Mouse (Mus musculus): ENCODE results near the gene Pitpnc1.

Gene Pitpnc1

DNA sequence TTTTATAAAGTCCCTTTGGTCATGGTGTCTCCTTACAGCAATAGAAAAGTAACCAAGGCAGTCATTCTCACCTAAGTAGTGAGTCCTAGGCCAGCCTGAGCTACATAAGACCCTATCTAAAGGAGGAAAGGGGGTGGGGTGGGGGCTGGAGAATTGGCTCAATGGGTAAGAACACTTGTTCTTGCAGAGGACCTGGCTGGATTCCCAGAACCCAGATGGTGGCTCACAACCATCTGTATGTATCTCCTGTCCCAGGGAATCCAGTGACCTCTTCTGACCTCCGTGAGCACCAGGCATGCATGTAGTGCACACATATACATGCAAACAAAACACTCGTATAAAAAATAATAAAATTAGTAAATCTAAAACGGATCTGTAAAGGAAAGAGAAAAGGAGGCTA lies 24.8 kb downstream of the Pitpnc1 start:
- in situ Hi-C loops (cut with MboI; ENCODE audit: low sequenced_read_pairs), result no loop called here

- in situ Hi-C loops (cut with MboI; ENCODE audit: low sequenced_read_pairs), result no loop called here
These were observed 27.1 kb downstream of the Pitpnc1 start for GRCm38 (mm10) chr11:107443121-107444095.

DNA sequence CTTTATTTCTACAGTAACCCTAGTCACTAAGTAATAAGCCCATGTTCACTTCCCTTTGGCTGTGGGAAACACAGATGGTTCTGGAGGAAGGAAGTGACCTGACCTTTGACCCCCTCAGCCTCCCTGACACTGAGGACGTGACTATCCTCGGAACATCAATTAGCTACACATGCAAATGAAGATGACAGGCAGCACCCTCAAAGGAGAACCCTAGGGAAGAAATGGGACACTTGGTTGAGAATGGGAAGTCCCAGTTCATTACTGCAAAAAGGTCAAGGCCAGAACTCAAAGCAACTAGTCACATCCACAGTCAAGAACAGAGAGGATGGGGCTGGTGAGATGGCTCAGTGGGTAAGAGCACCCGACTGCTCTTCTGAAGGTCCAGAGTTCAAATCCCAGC lies 29.4 kb downstream of the Pitpnc1 start:
- in situ Hi-C loops (cut with MboI; ENCODE audit: low sequenced_read_pairs), result no loop called here

DNA sequence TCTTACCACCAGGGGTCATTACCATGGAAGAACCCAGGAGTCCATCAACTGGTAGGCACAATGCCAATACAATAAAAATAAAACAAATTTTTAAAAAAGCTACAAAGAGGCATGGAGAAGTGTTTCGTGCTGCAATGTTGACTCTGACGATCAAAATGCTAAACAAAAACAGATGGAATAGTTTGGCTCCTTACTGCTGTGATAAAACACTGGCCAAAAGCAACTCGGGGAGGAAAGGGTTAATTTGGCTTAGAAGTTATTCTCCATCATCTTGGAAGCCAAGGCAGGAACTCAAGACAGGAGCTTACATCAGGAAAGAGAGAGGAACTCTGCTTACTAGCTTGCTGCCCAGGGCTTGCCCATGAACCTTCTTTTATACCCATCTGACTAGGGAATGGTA lies 32.4 kb downstream of the Pitpnc1 start:
- in situ Hi-C loops (cut with MboI; ENCODE audit: low sequenced_read_pairs), result no loop called here

DNA sequence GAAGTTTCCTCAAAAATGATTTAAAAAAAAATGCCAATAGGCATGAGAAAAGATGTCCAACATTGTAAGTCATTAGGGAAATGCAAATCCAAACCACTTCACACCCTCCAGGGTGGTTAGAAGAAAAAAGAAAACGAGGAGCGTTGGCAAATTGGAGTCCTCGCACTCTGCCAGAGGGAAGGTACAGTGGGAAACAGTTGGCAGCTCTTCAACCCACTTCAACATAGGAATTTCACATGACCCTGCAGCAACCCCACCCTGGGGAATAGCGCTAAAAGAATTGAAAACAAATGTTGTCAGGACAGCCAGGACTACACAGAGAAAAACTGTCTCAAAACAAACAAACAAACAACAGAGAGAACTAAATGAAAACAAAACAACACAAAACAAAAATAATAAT lies 32.8 kb downstream of the Pitpnc1 start:
- in situ Hi-C loops (cut with MboI; ENCODE audit: low sequenced_read_pairs), result no loop called here

GRCm38 (mm10) chr11:107435776-107436449 lies 34.6 kb downstream of the Pitpnc1 start:
- in situ Hi-C loops (cut with MboI; ENCODE audit: low sequenced_read_pairs), result no loop called here

- in situ Hi-C loops (cut with MboI; ENCODE audit: low sequenced_read_pairs), result no loop called here
These were observed 39.1 kb downstream of the Pitpnc1 start for GRCm38 (mm10) chr11:107431197-107431965.

DNA sequence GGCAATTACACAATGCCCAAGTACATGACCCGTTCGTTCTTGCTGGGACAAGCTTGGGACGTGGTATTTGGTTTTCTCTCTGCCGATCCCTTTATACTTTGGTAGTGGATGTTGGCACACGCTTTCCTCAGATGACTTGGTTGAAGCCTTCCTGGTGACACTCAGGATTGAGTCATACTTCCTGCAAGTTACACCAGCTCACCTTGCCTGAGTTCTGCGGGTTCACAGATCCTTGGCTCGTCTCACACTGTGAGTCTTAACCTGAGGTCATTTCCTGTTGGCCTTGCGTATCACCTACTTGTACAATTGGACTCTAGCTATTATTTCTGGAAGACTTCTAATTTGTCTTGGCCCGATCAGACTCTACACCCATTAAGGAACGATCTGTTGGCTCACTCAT lies 42.5 kb downstream of the Pitpnc1 start:
- in situ Hi-C loops (cut with MboI; ENCODE audit: low sequenced_read_pairs), result no loop called here

- in situ Hi-C loops (cut with MboI; ENCODE audit: low sequenced_read_pairs), result no loop called here
These were observed 46.3 kb downstream of the Pitpnc1 start for GRCm38 (mm10) chr11:107424176-107424575.

- in situ Hi-C loops (cut with MboI; ENCODE audit: low sequenced_read_pairs), result no loop called here
These were observed 48.1 kb downstream of the Pitpnc1 start for GRCm38 (mm10) chr11:107422356-107422754.

DNA sequence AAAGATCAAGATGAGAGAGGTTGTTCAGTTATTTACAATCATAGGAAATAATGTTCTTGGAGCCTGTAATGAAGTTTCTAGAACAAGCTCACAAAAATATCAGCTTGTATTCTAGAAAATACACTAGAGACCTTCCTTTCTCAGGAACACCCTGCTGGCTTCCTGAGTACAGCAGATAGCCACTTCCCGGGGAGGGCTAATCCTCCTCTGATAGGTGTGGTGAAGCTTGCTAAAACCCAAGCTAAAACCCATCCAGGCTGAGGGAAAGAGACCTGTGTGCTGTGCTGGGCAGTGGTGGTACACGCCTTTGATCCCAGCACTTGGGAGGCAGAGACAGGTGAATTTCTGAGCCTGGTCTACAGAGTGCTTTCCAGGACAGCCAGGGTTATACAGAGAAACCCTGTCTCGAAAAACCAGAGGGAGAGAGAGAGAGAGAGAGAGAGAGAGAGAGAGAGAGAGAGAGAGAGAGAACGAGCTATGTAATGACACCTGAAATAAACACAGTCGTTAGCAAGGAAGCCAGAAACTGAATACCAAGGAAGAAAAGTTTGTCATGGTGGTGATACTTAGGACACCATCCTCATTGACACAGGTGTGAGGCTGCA lies 48.6 kb downstream of the Pitpnc1 start:
- in situ Hi-C loops (cut with MboI; ENCODE audit: low sequenced_read_pairs), result no loop called here

DNA sequence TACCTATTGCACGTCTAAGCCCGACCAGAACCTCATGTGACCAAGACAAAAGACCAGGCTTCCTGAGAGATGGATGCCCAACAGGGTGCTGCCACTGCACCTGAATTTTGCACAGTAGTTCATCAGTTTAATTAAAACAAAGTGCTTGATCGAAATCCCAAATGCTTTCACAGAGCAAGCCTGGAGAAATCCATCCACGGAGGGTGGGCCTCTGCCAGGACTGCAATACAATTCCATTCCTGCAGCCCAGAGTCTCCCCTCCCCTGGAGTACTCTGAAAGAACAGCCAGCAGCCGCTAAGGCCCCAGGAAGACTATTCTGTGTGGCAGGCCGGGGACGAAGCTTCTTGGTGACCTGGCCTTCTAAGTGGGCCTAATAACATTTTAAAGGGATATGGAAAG lies 50.6 kb downstream of the Pitpnc1 start:
- in situ Hi-C loops (cut with MboI; ENCODE audit: low sequenced_read_pairs), result no loop called here

GRCm38 (mm10) chr11:107417041-107417583 lies 53.4 kb downstream of the Pitpnc1 start:
- in situ Hi-C loops (cut with MboI; ENCODE audit: low sequenced_read_pairs), result no loop called here

- in situ Hi-C loops (cut with MboI; ENCODE audit: low sequenced_read_pairs), result no loop called here
These were observed 54.0 kb downstream of the Pitpnc1 start for GRCm38 (mm10) chr11:107416561-107416926.

GRCm38 (mm10) chr11:107415901-107416560 lies 54.5 kb downstream of the Pitpnc1 start:
- in situ Hi-C loops (cut with MboI; ENCODE audit: low sequenced_read_pairs), result no loop called here

DNA sequence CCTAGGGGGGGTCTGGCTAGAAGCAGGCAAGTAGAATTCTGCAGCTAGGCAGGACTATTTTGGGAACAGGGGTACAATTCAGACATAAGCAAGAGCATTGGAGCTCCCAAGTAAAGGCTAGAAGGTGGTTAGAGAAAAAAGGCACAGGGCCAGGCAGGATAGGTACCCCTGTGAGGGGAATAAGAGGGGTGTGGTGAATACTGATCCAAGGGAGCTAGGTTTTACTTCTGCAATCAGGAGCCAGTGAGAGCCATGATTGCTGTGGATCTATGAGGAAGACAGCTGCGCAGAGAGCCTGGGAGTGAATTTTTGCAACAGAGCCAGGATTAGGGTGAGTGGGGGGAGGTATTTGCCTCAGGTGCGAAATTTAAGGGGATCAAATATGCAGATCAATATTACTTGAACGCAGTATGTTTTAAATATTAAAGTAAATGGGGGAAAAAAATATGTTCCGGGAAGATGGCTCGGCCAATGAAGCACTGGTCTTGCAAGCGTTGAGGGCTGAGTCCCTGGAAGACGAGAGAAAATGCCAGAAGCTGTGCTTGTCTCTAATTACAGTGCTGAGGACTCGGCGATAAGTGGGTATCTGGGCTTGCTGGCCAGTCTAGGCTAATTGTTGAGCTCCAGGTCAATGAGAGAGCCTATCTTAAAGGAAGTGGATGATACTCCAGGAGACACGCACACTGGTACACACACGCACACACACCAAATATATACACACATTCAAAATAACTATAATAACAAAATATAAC lies 55.3 kb downstream of the Pitpnc1 start:
- in situ Hi-C loops (cut with MboI; ENCODE audit: low sequenced_read_pairs), result no loop called here

GRCm38 (mm10) chr11:107413251-107413655 lies 57.2 kb downstream of the Pitpnc1 start:
- in situ Hi-C loops (cut with MboI; ENCODE audit: low sequenced_read_pairs), result no loop called here

DNA sequence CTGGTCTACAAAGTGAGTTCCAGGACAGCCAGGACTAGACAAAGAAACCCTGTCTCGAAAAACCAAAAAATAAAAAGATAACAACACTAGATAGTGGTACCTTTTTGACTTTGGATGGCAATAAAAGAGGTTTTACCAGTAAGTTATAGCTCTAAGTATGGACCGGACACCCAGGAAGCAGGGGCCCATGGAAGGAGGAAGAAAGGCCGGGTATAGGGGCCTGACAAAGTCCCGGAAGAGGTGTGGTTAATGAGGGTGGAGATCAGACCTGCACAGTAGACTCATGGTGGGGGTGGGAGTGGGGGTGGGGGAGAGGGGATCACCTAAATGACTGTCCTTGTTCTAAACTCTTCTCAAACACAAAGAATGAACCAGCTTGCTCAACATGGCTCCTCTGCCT lies 58.4 kb downstream of the Pitpnc1 start:
- in situ Hi-C loops (cut with MboI; ENCODE audit: low sequenced_read_pairs), result no loop called here

- in situ Hi-C loops (cut with MboI; ENCODE audit: low sequenced_read_pairs), result no loop called here
These were observed 58.9 kb downstream of the Pitpnc1 start for GRCm38 (mm10) chr11:107411576-107411975.

Measured in CH12F3 (cell line).